Mouse (Mus musculus) ES-Bruce4 (cell line): Measurements from ENCODE around the gene Tmem260. TPM values are rescaled to one million over a fixed set of nuclear protein-coding genes. Genes with fewer than 3 reads are reported as not detected.

Experiments
- H3K27ac ChIP-seq: 2 replicates; pipeline ENCODE4 v1.5.1; 2012; ENCODE audit warnings: low read length, inconsistent platforms; ENCODE audit not compliant: insufficient read depth
- H3K27me3 ChIP-seq: 2 replicates; pipeline ENCODE4 v1.6.1; 2012; ENCODE audit warnings: mild to moderate bottlenecking, low read length, inconsistent platforms; ENCODE audit not compliant: control insufficient read depth, poor library complexity, insufficient read depth, severe bottlenecking
- H3K36me3 ChIP-seq: 2 replicates; pipeline ENCODE4 v1.6.1; 2012; ENCODE audit warnings: inconsistent platforms, mild to moderate bottlenecking, low read length, moderate library complexity; ENCODE audit not compliant: control insufficient read depth, poor library complexity, insufficient read depth, severe bottlenecking
- H3K4me1 ChIP-seq: one replicate; pipeline ENCODE4 v1.8.1; 2011; ENCODE audit warnings: low read length; ENCODE audit not compliant: control insufficient read depth, insufficient read depth
- H3K4me3 ChIP-seq: 2 replicates; pipeline ENCODE4 v1.5.1; 2011; ENCODE audit warnings: low read depth, mild to moderate bottlenecking, low read length
- H3K9ac ChIP-seq: 2 replicates; pipeline ENCODE4 v1.6.1; 2012; ENCODE audit warnings: low read depth, mild to moderate bottlenecking, inconsistent platforms; ENCODE audit not compliant: poor library complexity, severe bottlenecking
- H3K9me3 ChIP-seq: replicated peaks from 2 replicates; pipeline ENCODE4 v1.6.1; 2012; ENCODE audit warnings: mild to moderate bottlenecking, low read length, inconsistent platforms; ENCODE audit not compliant: control insufficient read depth, poor library complexity, insufficient read depth, severe bottlenecking
- CTCF ChIP-seq: IDR thresholded peaks from one replicate; pipeline ENCODE4 v1.8.1; 2011; ENCODE audit warnings: low read depth, low read length
- EP300 ChIP-seq: IDR thresholded peaks from 2 replicates; pipeline ENCODE4 v1.6.1; 2011; ENCODE audit warnings: low read depth, low read length; ENCODE audit not compliant: insufficient read depth
- POLR2A ChIP-seq: IDR thresholded peaks from one replicate; pipeline ENCODE4 v1.8.1; 2011; ENCODE audit warnings: low read length; ENCODE audit not compliant: insufficient read depth
- polyA plus RNA-seq: library from polyadenylated mRNA; stranded (reverse); fragments of >200 nt; gene quantifications from 2 replicates; pipeline ENCODE4 v1.2.4, GENCODE M21; 2011; ENCODE audit warnings: low read depth; ENCODE audit not compliant: missing spikeins, insufficient read depth, insufficient read length

The Tmem260 gene
- polyA plus RNA-seq, 1 experiment, result 14.7 TPM

DNA sequence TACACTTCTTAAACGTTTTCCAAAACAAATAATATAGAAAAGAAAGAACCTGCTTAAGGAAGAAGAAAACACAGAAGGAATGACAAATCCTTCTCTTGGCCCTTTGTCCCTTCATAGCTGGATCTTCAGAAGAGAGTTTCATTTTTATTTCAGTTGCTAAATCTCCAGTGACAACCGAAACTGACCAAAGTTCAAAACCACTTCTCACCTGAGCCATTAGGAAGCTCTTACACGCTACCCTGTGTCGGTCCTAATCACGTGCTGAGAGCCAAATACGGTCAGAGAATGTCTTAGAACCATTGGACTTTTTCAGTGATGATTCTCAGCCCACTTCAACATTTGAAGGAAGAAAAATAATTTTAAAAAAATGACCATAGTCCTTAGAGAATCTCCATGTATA lies 36.8 kb downstream of the Tmem260 start:
- no peaks in the 10 kb centered on the region; the same call in 1 of the 2 replicates for H3K36me3 ChIP-seq
- no peak for TF ChIP-seq CTCF
- no peak for TF ChIP-seq POLR2A
- TF ChIP-seq EP300, result no peak
- no peak overlapping the region for H3K27ac ChIP-seq
- no peaks in the 10 kb centered on the region for H3K4me1 ChIP-seq
- H3K9me3 ChIP-seq, result no peaks in the 10 kb centered on the region
- H3K9ac ChIP-seq, result no peak overlapping the region
- H3K27me3 ChIP-seq, result no peaks in the 10 kb centered on the region; the same call in 1 of the 2 replicates
- H3K4me3 ChIP-seq, result no peak overlapping the region

GRCm38 (mm10) chr14:48493896-48494295 lies 48.0 kb downstream of the Tmem260 start:
- H3K36me3 ChIP-seq, result no peaks in the 10 kb centered on the region
- H3K27me3 ChIP-seq, result no peaks in the 10 kb centered on the region
- no peaks in the 10 kb centered on the region for H3K4me1 ChIP-seq
- no peak overlapping the region for H3K9ac ChIP-seq
- H3K4me3 ChIP-seq, result no peak overlapping the region
- TF ChIP-seq EP300 (no peak), CTCF (peak; percentile 86)
- no peaks in the 10 kb centered on the region for H3K9me3 ChIP-seq
- no peak overlapping the region for H3K27ac ChIP-seq

GRCm38 (mm10) chr14:48502573-48502972 lies 56.6 kb downstream of the Tmem260 start:
- Histone ChIP-seq H3K9me3 (no peaks in the 10 kb centered on the region), H3K4me3 (no peak overlapping the region), H3K27ac (no peak overlapping the region), H3K36me3 (no peaks in the 10 kb centered on the region), H3K27me3 (no peaks in the 10 kb centered on the region), H3K4me1 (peaks cover 1% of the 10 kb centered on the region), H3K9ac (no peak overlapping the region)
- TF ChIP-seq CTCF (no peak), EP300 (no peak), POLR2A (no peak)

GRCm38 (mm10) chr14:48503691-48504565 lies 58.0 kb downstream of the Tmem260 start:
- peaks cover 1% of the 10 kb centered on the region for H3K4me1 ChIP-seq
- 0 out of 2 replicates have a peak overlapping the region, but pooled peaks have one; percentile 4 for H3K9ac ChIP-seq
- no peak for TF ChIP-seq EP300
- no peaks in the 10 kb centered on the region for H3K27me3 ChIP-seq
- no peaks in the 10 kb centered on the region for H3K9me3 ChIP-seq
- peak overlapping the region; percentile 8; the same call in 1 of the 2 replicates for H3K4me3 ChIP-seq
- no peak overlapping the region for H3K27ac ChIP-seq
- H3K36me3 ChIP-seq, result no peaks in the 10 kb centered on the region

DNA sequence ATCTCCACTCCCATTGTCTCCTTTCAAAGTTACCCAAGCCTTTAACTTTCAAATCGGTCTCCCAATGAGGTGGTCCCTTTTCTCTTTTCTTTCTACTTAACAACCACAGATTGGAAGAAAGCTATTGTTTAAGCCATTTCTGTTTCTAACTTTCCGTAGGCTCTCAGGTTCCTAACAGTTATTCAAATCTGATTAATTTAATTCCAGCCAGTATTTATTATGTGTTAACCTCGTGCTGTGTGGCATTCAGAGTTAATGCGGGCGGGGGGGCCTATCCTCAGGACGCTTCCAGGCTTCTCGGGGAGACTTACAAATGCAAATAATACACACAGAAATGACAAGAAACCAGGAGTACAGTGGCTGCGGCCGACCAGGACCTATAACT lies 58.6 kb downstream of the Tmem260 start:
- H3K4me3 ChIP-seq, result no peak overlapping the region
- H3K27me3 ChIP-seq, result no peaks in the 10 kb centered on the region
- no peak overlapping the region for H3K9ac ChIP-seq

GRCm38 (mm10) chr14:48505606-48506005 lies 59.7 kb downstream of the Tmem260 start:
- Histone ChIP-seq H3K9ac (no peak overlapping the region), H3K4me1 (peaks cover 1% of the 10 kb centered on the region), H3K4me3 (no peak overlapping the region), H3K27me3 (no peaks in the 10 kb centered on the region), H3K27ac (no peak overlapping the region), H3K36me3 (no peaks in the 10 kb centered on the region), H3K9me3 (no peaks in the 10 kb centered on the region)
- TF ChIP-seq EP300, result no peak
- no peak for TF ChIP-seq CTCF
- TF ChIP-seq POLR2A, result no peak

More for the DNA sequence above, 58.6 kb downstream of the Tmem260 start:
- TF ChIP-seq POLR2A, result no peak
- 0 out of 2 replicates have a peak, but pooled peaks have one; percentile 30 for TF ChIP-seq EP300
- no peak for TF ChIP-seq CTCF
- H3K27ac ChIP-seq, result no peak overlapping the region
- H3K4me1 ChIP-seq, result peaks cover 1% of the 10 kb centered on the region
- no peaks in the 10 kb centered on the region for H3K9me3 ChIP-seq
- H3K36me3 ChIP-seq, result no peaks in the 10 kb centered on the region
